21 mouse cellular contexts compared by ENCODE assay signal in genomic region chr1:40051157-40051556, GRCm38 (mm10). TPM values are rescaled to one million over a fixed set of nuclear protein-coding genes. Genes with fewer than 3 reads are reported as not detected.
DNase-seq lines count a peak whose midpoint lies in the region; ATAC-seq and TF ChIP-seq lines count a peak whose summit lies in the region.
"Had no signal": no experiment of that assay in that cellular context is flagged by ENCODE, and none has a peak within 500 bp of the region (broad histone marks: within the 10 kb centered on the region; RNA-seq: fewer than 3 reads in every experiment).

No protein-coding gene starts in this region.

- TF ChIP-seq CTCF in lung, postnatal 0 days (IDR thresholded peaks at IDR 0.05), result no peak

- H3K4me2 ChIP-seq in midbrain, embryonic 11.5 days, result no peak overlapping the region
- H3K4me2 ChIP-seq in midbrain, embryonic 14.5 days (ENCODE audit: low read length), result no peak overlapping the region
- H3K4me2 ChIP-seq in lung, postnatal 0 days (replicated peaks; ENCODE audit: low read depth, low read length), result no peak overlapping the region
- H3K4me2 ChIP-seq: forebrain, embryonic 15.5 days; heart, embryonic 12.5 days; limb, embryonic 12.5 days; liver, embryonic 15.5 days; midbrain, embryonic 13.5 days; neural tube, embryonic 15.5 days had no signal

- no peaks in the 10 kb centered on the region for H3K9me3 ChIP-seq in midbrain, embryonic 11.5 days (ENCODE audit: control insufficient read depth, low read length)
- no peaks in the 10 kb centered on the region for H3K9me3 ChIP-seq in midbrain, embryonic 14.5 days (ENCODE audit: control insufficient read depth, low read length)
- H3K9me3 ChIP-seq in lung, postnatal 0 days (ENCODE audit: low read length), result no peaks in the 10 kb centered on the region
- H3K9me3 ChIP-seq: embryonic facial prominence, embryonic 10.5 days; forebrain, embryonic 15.5 days; heart, embryonic 12.5 days; limb, embryonic 12.5 days; liver, embryonic 15.5 days; midbrain, embryonic 13.5 days; neural tube, embryonic 15.5 days had no signal

- no peaks in the 10 kb centered on the region for H3K27me3 ChIP-seq in midbrain, embryonic 11.5 days (ENCODE audit: control insufficient read depth, insufficient read depth, low read length)
- no peaks in the 10 kb centered on the region for H3K27me3 ChIP-seq in midbrain, embryonic 14.5 days (ENCODE audit: control insufficient read depth, insufficient read depth, low read length)
- no peaks in the 10 kb centered on the region for H3K27me3 ChIP-seq in lung, postnatal 0 days (replicated peaks; ENCODE audit: insufficient read depth, low read length)
- H3K27me3 ChIP-seq: forebrain, embryonic 15.5 days; heart, embryonic 12.5 days; limb, embryonic 12.5 days; liver, embryonic 15.5 days; midbrain, embryonic 13.5 days; neural tube, embryonic 15.5 days had no signal

- no peak overlapping the region for H3K4me3 ChIP-seq in midbrain, embryonic 11.5 days (ENCODE audit: low read depth, low read length)
- H3K4me3 ChIP-seq in midbrain, embryonic 14.5 days (replicated peaks; ENCODE audit: low read depth, low read length), result no peak overlapping the region
- H3K4me3 ChIP-seq in lung, postnatal 0 days (ENCODE audit: low read depth, low read length), result no peak overlapping the region
- H3K4me3 ChIP-seq: embryonic facial prominence, embryonic 10.5 days; forebrain, embryonic 15.5 days; heart, embryonic 12.5 days; limb, embryonic 12.5 days; liver, embryonic 15.5 days; midbrain, embryonic 13.5 days; neural tube, embryonic 15.5 days had no signal

- no peak overlapping the region for H3K9ac ChIP-seq in midbrain, embryonic 11.5 days (ENCODE audit: low read length)
- H3K9ac ChIP-seq in midbrain, embryonic 14.5 days (replicated peaks; ENCODE audit: low read length), result no peak overlapping the region
- no peak overlapping the region for H3K9ac ChIP-seq in lung, postnatal 0 days (replicated peaks; ENCODE audit: low read depth)
- H3K9ac ChIP-seq: forebrain, embryonic 15.5 days; heart, embryonic 12.5 days; limb, embryonic 12.5 days; liver, embryonic 15.5 days; midbrain, embryonic 13.5 days; neural tube, embryonic 15.5 days had no signal

- no peak for ATAC-seq in midbrain, embryonic 11.5 days (ENCODE audit: low FRiP score)
- ATAC-seq in midbrain, embryonic 14.5 days (ENCODE audit: low FRiP score, low TSS enrichment), result no peak
- peak; percentile 95 to 99 for ATAC-seq in hematopoietic stem cell, adult 5-6 weeks (replicated peaks in 1 of 2; ENCODE audit: insufficient read depth in 1 of 2, low FRiP score in 2 of 2, low TSS enrichment in 1 of 2, low read depth in 1 of 2, poor library complexity in 2 of 2, severe bottlenecking in 2 of 2)
- ATAC-seq in monocyte, adult 5-6 weeks (replicated peaks; ENCODE audit: insufficient number of reproducible peaks, low FRiP score, low TSS enrichment, poor library complexity, severe bottlenecking), result peak; percentile 53; the same call in 1 of the 2 replicates
- no peak for ATAC-seq in lung, postnatal 0 days
- ATAC-seq: forebrain, embryonic 15.5 days; midbrain, embryonic 13.5 days had no signal

- H3K27ac ChIP-seq in midbrain, embryonic 11.5 days (ENCODE audit: low read depth, low read length), result no peak overlapping the region
- H3K27ac ChIP-seq in midbrain, embryonic 14.5 days (replicated peaks; ENCODE audit: low read depth, low read length), result no peak overlapping the region
- H3K27ac ChIP-seq in lung, postnatal 0 days (ENCODE audit: low read length), result no peak overlapping the region
- H3K27ac ChIP-seq: embryonic facial prominence, embryonic 10.5 days; forebrain, embryonic 15.5 days; limb, embryonic 12.5 days; liver, embryonic 15.5 days; midbrain, embryonic 13.5 days; neural tube, embryonic 15.5 days had no signal

- peak; percentile 39 for DNase-seq in midbrain, embryonic 11.5 days (ENCODE audit: low spot score, missing footprints)
- DNase-seq in midbrain, embryonic 14.5 days, result no peak
- DNase-seq in cerebellum, adult 18-20 months, result no peak
- DNase-seq in thymus, adult 18-20 months, result no peak
- DNase-seq in lung, postnatal 0 days (ENCODE audit: low spot score), result no peak
- DNase-seq: adrenal gland, postnatal 14 days; cerebellum, adult 9-10 months; heart, postnatal 10 days; kidney, adult 2 months; kidney, postnatal 10 days; lung, postnatal 10 days had no signal

- H3K36me3 ChIP-seq in midbrain, embryonic 11.5 days (ENCODE audit: control insufficient read depth, insufficient read depth, low read length), result no peaks in the 10 kb centered on the region
- no peaks in the 10 kb centered on the region for H3K36me3 ChIP-seq in midbrain, embryonic 14.5 days (ENCODE audit: control insufficient read depth, insufficient read depth, low read length)
- H3K36me3 ChIP-seq in lung, postnatal 0 days (ENCODE audit: insufficient read depth, low read length), result no peaks in the 10 kb centered on the region
- H3K36me3 ChIP-seq: embryonic facial prominence, embryonic 10.5 days; forebrain, embryonic 15.5 days; heart, embryonic 12.5 days; limb, embryonic 12.5 days; liver, embryonic 15.5 days; midbrain, embryonic 13.5 days; neural tube, embryonic 15.5 days had no signal

- TF ChIP-seq EP300 in lung, postnatal 0 days (IDR thresholded peaks at IDR 0.05), result no peak

- no peaks in the 10 kb centered on the region for H3K4me1 ChIP-seq in midbrain, embryonic 11.5 days (ENCODE audit: control insufficient read depth, insufficient read depth, low read length)
- no peaks in the 10 kb centered on the region for H3K4me1 ChIP-seq in midbrain, embryonic 14.5 days (ENCODE audit: control insufficient read depth, insufficient read depth, low read length)
- no peaks in the 10 kb centered on the region for H3K4me1 ChIP-seq in lung, postnatal 0 days (ENCODE audit: insufficient read depth, low read depth, low read length)
- H3K4me1 ChIP-seq: forebrain, embryonic 15.5 days; heart, embryonic 12.5 days; limb, embryonic 12.5 days; liver, embryonic 15.5 days; midbrain, embryonic 13.5 days; neural tube, embryonic 15.5 days had no signal

- 87% methylated on average over 6 of the region's 6 CpGs for WGBS in midbrain, embryonic 11.5 days
- 95% methylated on average over 6 of the region's 6 CpGs for WGBS in midbrain, embryonic 14.5 days
- 91% methylated on average over 6 of the region's 6 CpGs for WGBS in lung, postnatal 0 days

RNA-seq across cellular contexts. Expression of gene Il1r2, which starts 22.7 kb away (rescaled TPM):
- 0.15 and 0.27 TPM in 2 replicates for polyA plus RNA-seq in midbrain, embryonic 11.5 days (2014; fragmentation: Nextera tagmentation; extraction: Ambion mirVana)
- polyA plus RNA-seq in midbrain, embryonic 14.5 days (2014; fragmentation: Nextera tagmentation; extraction: Ambion mirVana), result 0.22 and 0.45 TPM in 2 replicates
- total RNA-seq in hematopoietic stem cell, adult 5-6 weeks (2017), result 4.9 and 20.8 TPM in 2 replicates
- 1.9 to 14.1 TPM (median 8.8 TPM) in 3 replicates for total RNA-seq in monocyte, adult 5-6 weeks (2017)
- 1.8 and 3.9 TPM in 2 replicates for polyA plus RNA-seq in lung, postnatal 0 days (2015; fragmentation: Nextera tagmentation; extraction: Ambion mirVana)
- total RNA-seq: heart, postnatal 10 days had no signal
- polyA plus RNA-seq: hindbrain, embryonic 11.5 days had no signal

Comparison
In these comparisons a context has a peak if more than half of its experiments do, and no peak if none do; other contexts are left out.
1. ATAC-seq: peak in hematopoietic stem cell, adult 5-6 weeks (2 of 2) and monocyte, adult 5-6 weeks (single experiment); none in midbrain, embryonic 11.5 days (single experiment), midbrain, embryonic 14.5 days (single experiment) and lung, postnatal 0 days (single experiment).